10 mouse cellular contexts compared by ENCODE assay signal in the genomic region with DNA sequence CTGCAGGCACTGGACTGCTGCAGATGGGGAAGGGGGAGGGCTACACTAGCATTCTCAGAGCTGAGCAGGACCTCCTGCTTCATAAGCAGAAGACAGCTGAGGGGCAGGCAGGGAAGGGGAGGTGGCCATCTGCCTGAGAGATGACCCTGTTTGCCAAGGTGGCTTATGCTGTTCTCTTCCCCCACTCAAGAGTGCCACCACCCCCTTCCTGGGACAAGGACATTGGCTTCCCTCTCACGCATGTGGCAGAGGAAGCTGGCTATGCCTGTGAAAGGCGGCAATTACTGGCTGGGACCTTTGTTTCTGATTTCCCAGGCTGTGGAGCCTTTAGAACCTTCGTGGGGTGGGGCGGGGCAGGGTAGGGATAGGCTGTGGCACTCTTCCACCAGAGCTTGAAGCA.
A peak's percentile ranks its signal among the peaks of the same experiment; 100 is the strongest.
DNase-seq lines count a peak whose midpoint lies in the region; ATAC-seq and TF ChIP-seq lines count a peak whose summit lies in the region.
"Had no signal": no experiment of that assay in that cellular context is flagged by ENCODE, and none has a peak within 500 bp of the region (broad histone marks: within the 10 kb centered on the region; RNA-seq: fewer than 3 reads in every experiment).

No protein-coding gene starts in this region.

- H3K27me3 ChIP-seq in hindbrain, embryonic 10.5 days (ENCODE audit: insufficient read depth, poor library complexity, severe bottlenecking), result no peaks in the 10 kb centered on the region
- H3K27me3 ChIP-seq in midbrain, postnatal 0 days (ENCODE audit: insufficient read depth, low read length), result no peaks in the 10 kb centered on the region

- no peak overlapping the region for H3K4me3 ChIP-seq in hindbrain, embryonic 10.5 days
- H3K4me3 ChIP-seq in midbrain, postnatal 0 days (ENCODE audit: low read depth, low read length), result no peak overlapping the region
- H3K4me3 ChIP-seq: erythroblast, embryonic 14.5 days had no signal

- no peak overlapping the region for H3K4me2 ChIP-seq in midbrain, postnatal 0 days (ENCODE audit: low read depth, low read length, poor library complexity, severe bottlenecking)

- no peak overlapping the region for H3K9ac ChIP-seq in midbrain, postnatal 0 days (replicated peaks; ENCODE audit: low read length, poor library complexity, severe bottlenecking)

- intact Hi-C loops in left cerebral cortex, postnatal 14 days (cut with DNase I), result no loop called here

- H3K4me1 ChIP-seq in hindbrain, embryonic 10.5 days (replicated peaks), result peaks cover 77% of the 10 kb centered on the region
- H3K4me1 ChIP-seq in midbrain, postnatal 0 days (ENCODE audit: insufficient read depth, low read length), result peaks cover 32% of the 10 kb centered on the region

- WGBS in hindbrain, embryonic 10.5 days, result 43% methylated on average over 4 of the region's 4 CpGs
- WGBS in midbrain, postnatal 0 days, result 37% methylated on average over 4 of the region's 4 CpGs

- peak overlapping the region; percentile 99 for H3K27ac ChIP-seq in hindbrain, embryonic 10.5 days
- peak overlapping the region; percentile 93 for H3K27ac ChIP-seq in midbrain, postnatal 0 days (ENCODE audit: low read depth, low read length)

- no peaks in the 10 kb centered on the region for H3K9me3 ChIP-seq in hindbrain, embryonic 10.5 days
- no peaks in the 10 kb centered on the region for H3K9me3 ChIP-seq in midbrain, postnatal 0 days (ENCODE audit: low read length)

- TF ChIP-seq CTCF in midbrain, postnatal 0 days (IDR thresholded peaks at IDR 0.05), result no peak

- DNase-seq in left cerebral cortex, postnatal 14 days (ENCODE audit: low spot score in 2 of 2), result peak; percentile 25 to 49
- no peak for DNase-seq in left cerebral cortex, adult 11 months (ENCODE audit: low spot score)
- DNase-seq in cerebellum, postnatal 14 days, result peak; percentile 57 to 73
- peak; percentile 27 for DNase-seq in hindbrain, embryonic 10.5 days (ENCODE audit: low spot score)
- DNase-seq in midbrain, postnatal 0 days (ENCODE audit: low spot score), result peak; percentile 83
- no peak for DNase-seq in ovary, postnatal 10 days (ENCODE audit: low spot score)
- DNase-seq: lung, adult 2 months had no signal

- ATAC-seq in midbrain, postnatal 0 days (ENCODE audit: low FRiP score), result peak; percentile 9
- ATAC-seq in megakaryocyte-erythroid progenitor cell, adult 5-6 weeks (replicated peaks; ENCODE audit: low FRiP score, low TSS enrichment, poor library complexity, severe bottlenecking), result no peak
- ATAC-seq: activated CD4-positive, CD25-positive, alpha-beta regulatory T cell, adult 4 months had no signal

- H3K36me3 ChIP-seq in hindbrain, embryonic 10.5 days, result peaks cover 7% of the 10 kb centered on the region; the same call in 1 of the 2 replicates
- H3K36me3 ChIP-seq in midbrain, postnatal 0 days (ENCODE audit: insufficient read depth, low read length), result no peaks in the 10 kb centered on the region

Comparison
In these comparisons a context has a peak if more than half of its experiments do, and no peak if none do; other contexts are left out.
1. DNase-seq: peak in left cerebral cortex, postnatal 14 days (2 of 2), cerebellum, postnatal 14 days (2 of 2), hindbrain, embryonic 10.5 days (single experiment) and midbrain, postnatal 0 days (single experiment); none in left cerebral cortex, adult 11 months (single experiment) and ovary, postnatal 10 days (single experiment).